8 mouse cellular contexts compared by ENCODE assay signal in the genomic region with DNA sequence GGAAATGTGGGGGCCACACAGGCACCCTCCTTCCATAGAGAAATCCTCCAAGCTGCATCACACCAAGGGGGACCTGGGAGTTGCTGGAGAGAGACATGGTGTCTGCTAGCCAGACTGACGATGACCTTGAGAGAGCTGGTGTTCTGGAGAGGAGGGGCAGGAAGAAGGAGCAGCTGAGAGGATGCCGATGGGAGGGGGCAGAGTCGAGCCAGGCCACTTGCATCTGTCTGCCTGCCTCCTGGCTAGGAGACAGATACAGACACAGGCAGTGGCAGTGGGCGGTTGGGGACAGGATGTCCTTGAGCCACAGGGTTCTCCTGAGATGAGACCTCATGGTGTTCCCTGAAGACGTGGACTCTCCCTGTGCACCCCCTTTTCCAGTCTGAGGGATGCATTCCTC. TPM values are rescaled to one million over a fixed set of nuclear protein-coding genes. Genes with fewer than 3 reads are reported as not detected.
DNase-seq lines count a peak whose midpoint lies in the region; ATAC-seq and TF ChIP-seq lines count a peak whose summit lies in the region.

No protein-coding gene starts in this region.

- no peak for TF ChIP-seq CTCF in layer of hippocampus, adult 2 months (conservative IDR thresholded peaks at IDR 0.05)

- no peaks in the 10 kb centered on the region for H3K36me3 ChIP-seq in heart, embryonic 15.5 days
- H3K36me3 ChIP-seq in stomach, embryonic 16.5 days (ENCODE audit: control insufficient read depth, insufficient read depth, low read length) = no peaks in the 10 kb centered on the region

- peak overlapping the region; percentile 38 for H3K27ac ChIP-seq in heart, embryonic 15.5 days
- H3K27ac ChIP-seq in stomach, embryonic 16.5 days (ENCODE audit: low read length) = peak overlapping the region; percentile 22; the same call in 1 of the 2 replicates
- H3K27ac ChIP-seq in layer of hippocampus, adult 2 months = no peak overlapping the region

- peak; percentile 61; the same call in 1 of the 2 replicates for ATAC-seq in heart, embryonic 15.5 days (replicated peaks; ENCODE audit: insufficient number of reproducible peaks, insufficient read depth, low FRiP score, low read depth)
- ATAC-seq in stomach, embryonic 16.5 days (ENCODE audit: insufficient read depth, low FRiP score) = no peak

- peak; percentile 38 for DNase-seq in thymus, postnatal 4 days
- DNase-seq in thymus, adult 18-20 months = no peak
- DNase-seq in kidney, postnatal 4 days = peak; percentile 66 to 74
- no peak for DNase-seq in cerebellum, adult 11-12 months
- DNase-seq in cerebellum, adult 18-20 months = no peak
- DNase-seq in layer of hippocampus, adult 2 months (ENCODE audit: low spot score in 2 of 2) = no peak

- H3K4me2 ChIP-seq in heart, embryonic 15.5 days = peak overlapping the region; percentile 13; the same call in 1 of the 2 replicates
- H3K4me2 ChIP-seq in stomach, embryonic 16.5 days (ENCODE audit: low read depth, low read length) = no peak overlapping the region

- WGBS in heart, embryonic 15.5 days = 5% methylated on average over 5 of the region's 5 CpGs
- WGBS in stomach, embryonic 16.5 days = 28% methylated on average over 5 of the region's 5 CpGs

- H3K27me3 ChIP-seq in heart, embryonic 15.5 days = no peaks in the 10 kb centered on the region
- no peaks in the 10 kb centered on the region for H3K27me3 ChIP-seq in stomach, embryonic 16.5 days (ENCODE audit: control insufficient read depth, insufficient read depth, low read length)

- H3K4me1 ChIP-seq in heart, embryonic 15.5 days (replicated peaks) = peaks cover 68% of the 10 kb centered on the region
- peaks cover 64% of the 10 kb centered on the region for H3K4me1 ChIP-seq in stomach, embryonic 16.5 days (ENCODE audit: control insufficient read depth, insufficient read depth, low read length)

- no peaks in the 10 kb centered on the region for H3K9me3 ChIP-seq in heart, embryonic 15.5 days (replicated peaks)
- no peaks in the 10 kb centered on the region for H3K9me3 ChIP-seq in stomach, embryonic 16.5 days (replicated peaks; ENCODE audit: control insufficient read depth, low read length)

- H3K9ac ChIP-seq in heart, embryonic 15.5 days = no peak overlapping the region
- no peak overlapping the region for H3K9ac ChIP-seq in stomach, embryonic 16.5 days (ENCODE audit: low read length)

- no peak overlapping the region for H3K4me3 ChIP-seq in heart, embryonic 15.5 days
- no peak overlapping the region for H3K4me3 ChIP-seq in stomach, embryonic 16.5 days (replicated peaks; ENCODE audit: low read length)
- H3K4me3 ChIP-seq in layer of hippocampus, adult 2 months = no peak overlapping the region

RNA-seq across cellular contexts. Expression of a gene that starts 16.3 kb away (rescaled TPM):
- 0.18 and 0.36 TPM in 2 replicates for polyA plus RNA-seq in heart, embryonic 15.5 days (2015; fragmentation: Nextera tagmentation; extraction: Ambion mirVana)
- polyA plus RNA-seq in stomach, embryonic 16.5 days (2015; fragmentation: Nextera tagmentation; extraction: Ambion mirVana) = 1.9 and 2.7 TPM in 2 replicates
- total RNA-seq in layer of hippocampus, adult 2 months (2021) = under 1 TPM in 1 of 2 experiments, not detected in 1; 0.31 TPM

RNA-seq across cellular contexts. Expression of a gene that starts 29.7 kb away (rescaled TPM):
- polyA plus RNA-seq in heart, embryonic 15.5 days (2015; fragmentation: Nextera tagmentation; extraction: Ambion mirVana) = 4.0 and 5.8 TPM in 2 replicates
- polyA plus RNA-seq in stomach, embryonic 16.5 days (2015; fragmentation: Nextera tagmentation; extraction: Ambion mirVana) = 3.5 and 4.5 TPM in 2 replicates
- 10 to 100 TPM; 13.8 to 18.0 TPM for total RNA-seq in layer of hippocampus, adult 2 months (2021)

Comparison
In these comparisons a context has a peak if more than half of its experiments do, and no peak if none do; other contexts are left out.
1. DNase-seq: peak in thymus, postnatal 4 days (single experiment) and kidney, postnatal 4 days (2 of 2); none in thymus, adult 18-20 months (0 of 2), cerebellum, adult 11-12 months (single experiment), cerebellum, adult 18-20 months (0 of 2) and layer of hippocampus, adult 2 months (0 of 2).